Mouse (Mus musculus) c-Kit-positive CD71-negative TER-119-negative erythroid progenitor cells, embryonic 14.5 days (primary cell): ENCODE measurements around the gene Il2rb.

Experiments
- DNase-seq: peaks from one replicate; pipeline ENCODE4 v3.0.0-alpha.2; 2013; ENCODE audit warnings: low read depth

Il2rb gene

DNA sequence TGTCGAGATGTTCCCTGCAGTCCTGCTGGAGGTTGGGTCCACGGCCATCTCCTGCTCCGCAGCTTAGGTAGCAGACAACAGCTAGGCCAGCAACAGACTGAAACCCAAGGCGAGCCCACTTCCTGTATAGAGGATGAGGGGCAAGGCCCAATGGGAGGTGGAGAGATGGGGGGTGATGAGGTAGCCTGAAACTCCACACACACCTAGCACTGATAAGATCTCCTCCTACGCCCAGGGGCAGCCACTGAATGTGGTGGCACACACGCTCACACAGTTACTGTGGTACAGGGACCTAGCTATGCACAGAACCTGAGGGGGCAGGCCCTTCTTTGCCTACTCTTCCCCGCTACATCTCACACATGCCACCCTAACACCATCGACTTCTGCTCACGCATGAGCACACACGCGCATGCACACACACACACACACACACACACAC, at the start of gene Il2rb:
TSS of gene Il2rb (minus strand) at position 304 of the 439 bp plus-strand sequence.
- no peak for DNase-seq

DNA sequence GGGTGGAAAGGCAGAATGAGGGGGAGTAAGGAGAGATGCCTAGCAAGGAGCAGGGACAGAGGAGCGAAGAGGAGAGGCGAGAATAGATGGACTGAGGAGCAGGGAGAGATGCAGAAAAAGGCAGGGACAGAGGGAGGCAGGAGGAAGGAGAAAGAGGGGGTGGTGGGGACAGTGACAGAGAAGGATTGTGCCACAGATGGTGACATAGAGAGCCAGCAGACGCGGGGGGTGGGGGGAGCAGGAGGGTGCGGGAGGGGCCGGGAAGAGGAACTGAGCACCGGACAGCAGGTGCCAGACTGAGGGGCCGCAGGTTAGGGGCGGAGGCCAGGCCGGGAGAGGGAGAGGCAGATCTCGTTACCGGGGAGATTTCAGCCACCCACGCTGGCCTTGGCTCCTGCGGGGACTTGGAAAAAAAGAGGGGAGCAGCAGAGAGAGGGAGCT, 49.5 kb upstream of the Il2rb start, which contains the start of gene Sstr3:
TSS of gene Sstr3 (minus strand) at position 125 of the 441 bp plus-strand sequence.
- DNase-seq: no peak

- DNase-seq: no peak
Observed at GRCm38 (mm10) chr15:78544041-78544440, 49.0 kb upstream of the Il2rb start.

- DNase-seq: no peak
Observed at GRCm38 (mm10) chr15:78542767-78543303, 47.8 kb upstream of the Il2rb start.

DNA sequence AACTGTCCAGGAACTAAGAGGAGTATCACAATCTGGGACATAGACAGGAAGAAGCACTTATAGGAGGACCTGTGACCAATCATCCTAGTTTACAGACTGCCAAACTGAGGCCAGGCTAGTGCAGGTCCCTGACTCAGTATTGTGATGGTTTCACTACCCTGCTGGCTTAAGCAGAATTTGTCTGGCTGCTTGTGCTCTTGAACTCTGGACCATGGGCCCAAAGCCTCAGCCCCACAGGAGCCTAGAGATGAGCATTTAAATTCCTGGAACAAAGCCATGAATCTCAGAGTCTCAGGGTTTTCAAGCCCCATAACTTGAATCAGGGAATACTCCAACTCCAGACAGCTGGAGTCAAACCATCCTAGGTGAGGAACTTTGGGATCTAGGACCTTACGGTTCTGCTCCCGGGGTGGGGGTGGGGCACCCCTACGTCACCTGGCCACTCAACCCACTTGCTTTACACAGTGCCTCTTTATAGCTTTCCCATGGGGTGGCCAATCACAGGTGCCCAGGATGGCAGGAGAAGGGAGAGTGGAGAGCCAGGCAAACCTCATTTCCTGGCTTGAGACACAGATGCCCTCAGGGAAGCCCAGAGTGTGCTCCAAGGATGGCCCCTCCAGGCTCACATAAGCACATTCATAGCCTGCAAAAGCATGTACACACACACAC, 47.2 kb upstream of the Il2rb start:
- DNase-seq: no peak

DNA sequence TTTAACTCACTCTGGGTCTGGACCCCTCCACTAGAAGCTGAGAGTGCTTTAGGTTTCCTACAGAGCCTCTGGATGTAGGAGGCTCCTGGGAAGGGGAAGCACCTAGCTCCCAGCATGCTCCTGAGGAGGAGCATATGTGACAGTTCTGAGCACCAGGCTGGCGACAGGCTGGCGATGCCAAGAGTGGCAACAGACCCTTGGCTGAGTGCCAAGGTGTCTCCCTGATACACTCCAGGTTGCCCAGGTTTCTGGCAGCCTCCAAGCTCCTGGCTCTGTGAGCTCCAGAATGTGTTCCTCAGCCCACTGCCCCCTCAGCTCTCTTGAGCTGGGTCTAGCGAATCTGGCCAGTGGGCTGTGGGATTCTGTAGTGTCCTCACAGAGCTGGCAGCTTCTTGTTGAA, 46.5 kb upstream of the Il2rb start:
- DNase-seq: no peak

DNA sequence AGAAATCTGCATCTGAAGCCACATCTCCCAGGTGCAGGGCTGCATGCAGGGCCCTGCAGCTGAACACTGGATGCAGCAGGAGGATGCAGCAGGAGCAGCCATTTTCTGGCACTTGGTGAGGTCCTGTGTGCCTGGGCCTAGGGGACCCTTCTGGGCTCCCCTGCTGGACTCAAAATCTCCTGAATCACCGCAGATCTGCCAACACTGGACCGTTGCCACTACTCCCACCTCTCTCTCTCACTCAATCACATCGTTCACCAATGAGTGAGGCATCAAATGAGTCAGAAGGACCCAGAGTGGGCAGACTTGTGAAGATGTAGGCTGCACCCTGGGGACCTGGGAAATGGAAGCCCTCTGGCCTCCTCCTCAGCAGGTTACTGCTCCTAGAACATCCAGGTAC, 46.0 kb upstream of the Il2rb start:
- DNase-seq: no peak

DNA sequence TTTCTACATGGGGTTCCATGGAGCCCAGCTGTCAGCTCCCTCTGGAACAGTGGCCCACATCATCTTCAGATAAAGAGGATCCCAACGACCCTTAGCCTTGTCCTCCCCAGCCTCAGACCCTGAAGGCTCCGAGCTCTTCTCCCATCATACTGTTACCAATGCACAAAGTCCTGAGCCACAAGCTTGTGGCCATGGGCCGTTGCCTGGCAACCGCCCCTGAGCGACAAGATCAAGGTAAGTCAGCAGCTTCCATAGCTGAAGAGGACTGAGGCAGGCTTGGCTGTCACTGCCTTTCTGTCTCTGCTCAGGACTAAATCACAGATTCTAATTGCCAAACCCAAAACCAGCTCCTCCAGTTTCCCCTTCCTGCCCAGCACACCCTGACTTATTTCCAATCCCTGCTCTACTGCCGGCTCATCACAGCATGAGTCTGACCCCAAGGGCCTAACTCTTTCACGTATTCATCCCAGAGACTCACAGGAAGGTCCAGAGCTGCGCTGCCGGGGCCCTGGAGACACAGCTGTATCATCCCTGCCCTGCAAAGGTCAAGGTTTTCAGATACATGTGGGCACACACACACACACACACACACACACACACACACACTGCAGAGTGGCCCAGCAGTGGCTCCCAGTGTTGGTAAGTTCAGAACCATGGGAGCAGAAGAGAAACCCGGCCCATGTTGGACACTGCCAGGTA, 40.8 kb upstream of the Il2rb start:
- DNase-seq: no peak

DNA sequence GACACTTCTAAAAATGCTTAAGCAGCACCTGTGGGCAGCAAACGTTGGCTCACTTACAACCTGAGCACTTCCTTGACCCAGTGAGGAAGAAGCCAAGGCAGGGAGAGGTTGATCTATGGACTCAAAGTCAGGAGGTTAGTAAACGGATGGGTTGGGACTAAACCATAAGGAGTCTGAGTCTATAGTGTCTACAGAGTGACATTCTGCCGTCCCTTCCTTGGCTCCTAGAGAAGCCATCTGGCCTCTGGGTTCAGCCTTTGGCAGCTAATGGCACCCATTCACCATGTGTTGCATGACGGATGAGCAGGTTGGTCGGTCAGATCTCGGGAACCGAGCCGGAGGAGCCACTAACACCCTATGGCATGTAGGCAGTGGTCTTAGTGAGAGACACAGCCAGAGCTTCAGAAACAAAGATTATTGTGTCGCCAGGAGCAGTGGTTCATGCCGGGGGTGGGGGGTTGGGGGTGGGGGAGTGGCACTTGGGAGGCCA, 38.3 kb upstream of the Il2rb start:
- no peak for DNase-seq

GRCm38 (mm10) chr15:78532566-78533345, 37.7 kb upstream of the Il2rb start:
- DNase-seq: no peak

DNA sequence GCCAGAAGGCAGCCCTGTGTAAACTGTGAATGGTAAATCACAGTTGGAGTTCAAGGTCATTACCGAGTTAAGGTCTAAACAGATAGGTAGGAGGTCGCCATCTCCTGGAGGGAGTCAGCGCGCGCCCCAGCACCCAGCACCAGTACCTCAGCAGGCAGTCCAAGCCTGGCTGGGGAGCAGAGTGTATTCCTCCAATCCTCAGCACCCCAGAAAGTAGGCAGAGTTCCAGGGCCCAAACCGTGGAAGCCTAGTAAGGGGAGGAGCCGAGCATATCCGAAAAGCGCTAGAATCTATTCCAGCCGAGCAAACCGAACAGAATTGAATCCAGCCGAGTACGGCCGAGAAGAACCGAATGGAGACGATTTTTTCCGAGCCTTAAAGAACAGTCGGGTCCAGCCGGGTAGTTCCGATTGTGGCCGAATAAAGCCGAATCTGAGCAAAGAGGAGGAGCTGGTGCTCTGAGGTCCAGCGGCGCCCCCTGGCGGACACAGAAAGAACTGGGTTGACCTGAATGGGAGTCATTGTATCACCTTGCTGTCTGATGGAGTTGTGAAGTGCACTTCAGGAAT, 36.9 kb upstream of the Il2rb start:
- DNase-seq: peak; percentile 96

DNA sequence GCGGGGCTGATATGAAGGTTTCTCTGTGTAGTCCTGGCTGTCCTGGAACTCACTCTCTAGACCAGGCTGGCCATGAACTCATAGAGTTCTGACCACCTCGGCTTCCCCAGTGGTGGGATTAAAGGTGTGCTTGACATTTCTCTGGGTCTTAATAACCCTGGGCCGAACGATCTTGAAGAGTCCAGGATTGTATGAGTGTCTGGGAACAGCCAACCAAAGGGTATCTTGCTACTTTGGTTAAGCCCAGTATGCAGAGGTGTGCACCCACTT, 36.3 kb upstream of the Il2rb start:
- DNase-seq: no peak

- no peak for DNase-seq
Observed at GRCm38 (mm10) chr15:78530671-78531450, 35.8 kb upstream of the Il2rb start, which contains the start of gene C1qtnf6. Gene C1qtnf6 (minus strand): TSS chr15:78531416.

- DNase-seq: no peak
Observed at GRCm38 (mm10) chr15:78530141-78530540, 35.1 kb upstream of the Il2rb start.

GRCm38 (mm10) chr15:78529428-78529990, 34.4 kb upstream of the Il2rb start:
- no peak for DNase-seq

DNA sequence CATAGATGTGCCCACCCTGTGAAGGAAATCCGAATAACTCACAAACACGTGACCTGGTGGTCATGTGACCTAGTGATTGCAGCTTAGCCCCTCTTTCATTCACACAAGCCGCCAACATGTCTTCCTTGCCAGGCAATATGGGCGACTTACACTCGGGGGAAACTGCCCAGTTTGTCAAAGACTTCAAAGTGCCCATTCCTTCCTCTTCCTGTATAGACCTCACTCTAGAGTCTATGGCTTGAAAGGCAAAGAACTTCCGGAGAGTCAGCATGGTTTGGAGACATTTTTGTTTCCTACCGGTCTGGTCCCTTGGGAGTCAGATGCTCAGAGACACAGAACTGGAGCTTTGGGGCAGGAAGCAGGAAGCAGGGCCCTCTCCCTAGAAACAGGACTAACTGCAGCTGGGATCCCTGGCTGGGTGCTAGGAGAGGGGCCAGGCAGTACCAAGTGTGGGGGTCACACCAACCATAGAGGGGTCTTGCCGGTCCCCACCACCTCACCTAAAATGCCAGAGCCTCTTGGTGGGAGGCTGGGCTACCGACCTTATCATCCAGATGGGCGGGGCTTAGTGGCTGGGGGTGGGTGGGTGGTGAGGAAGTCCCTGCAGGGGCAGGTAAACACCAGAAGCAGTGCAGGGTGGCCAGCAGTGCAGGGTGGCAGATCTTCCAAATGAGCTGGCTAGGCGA, 33.8 kb upstream of the Il2rb start:
- no peak for DNase-seq

DNA sequence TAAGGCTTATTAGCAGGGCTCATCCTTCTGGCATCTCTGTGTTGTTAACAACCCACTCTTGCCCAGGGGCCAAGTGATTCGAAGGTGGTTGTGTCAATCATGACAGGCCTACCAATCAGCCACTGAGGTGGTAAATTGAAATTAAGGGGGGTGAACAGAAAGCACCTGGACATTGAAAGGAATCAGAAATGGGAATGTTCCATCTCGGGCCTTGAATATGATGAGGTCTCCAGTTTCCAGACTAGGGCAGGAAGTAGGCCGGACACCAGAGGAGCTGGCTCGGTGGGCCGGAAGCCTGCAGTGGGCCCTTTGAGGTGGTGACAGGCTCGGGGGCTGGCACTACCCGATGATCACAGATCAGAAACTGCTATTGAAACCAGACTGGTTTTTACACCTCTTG, 32.9 kb upstream of the Il2rb start:
- DNase-seq: no peak

GRCm38 (mm10) chr15:78524163-78524562, 29.1 kb upstream of the Il2rb start:
- no peak for DNase-seq

DNA sequence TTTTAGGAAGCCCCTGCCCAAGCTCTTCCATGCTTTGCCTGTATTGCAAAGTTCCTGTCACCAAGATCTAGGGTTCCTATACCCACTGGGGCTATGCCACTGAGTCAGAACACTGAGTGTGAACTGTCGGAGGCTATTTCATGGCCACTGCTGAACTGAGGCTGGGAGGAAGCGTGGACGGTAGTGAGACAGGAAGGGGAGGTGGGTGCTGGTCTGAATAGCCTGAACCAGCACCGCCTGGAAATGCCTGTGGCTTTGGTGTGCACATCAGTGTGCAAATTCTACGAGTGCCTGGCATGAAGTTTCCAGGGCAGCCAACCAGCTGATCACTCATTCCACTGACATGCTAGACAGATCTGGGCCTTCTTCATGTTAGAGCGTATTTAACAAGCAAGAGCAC, 26.8 kb upstream of the Il2rb start:
- DNase-seq: no peak

DNA sequence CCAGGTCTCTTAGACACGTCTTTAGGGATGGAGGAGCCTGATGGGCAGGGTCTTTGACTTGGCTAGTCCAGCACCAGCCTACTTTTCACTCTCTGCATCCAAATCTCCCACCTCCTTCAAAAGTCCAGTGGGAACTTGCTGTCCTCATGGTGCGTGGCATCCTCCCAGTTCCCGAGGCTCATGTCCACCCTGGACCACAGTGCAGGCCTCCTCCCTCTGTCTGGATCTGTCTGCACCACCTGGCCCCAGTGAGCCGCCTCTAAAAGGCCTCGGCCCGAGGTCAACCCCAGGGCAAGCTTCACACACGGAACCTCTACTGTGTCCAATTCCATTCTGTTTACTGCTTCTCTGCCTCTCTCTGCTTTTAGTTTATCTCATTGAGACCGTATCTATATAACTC, 26.3 kb upstream of the Il2rb start:
- DNase-seq: no peak
